Mouse (Mus musculus) kidney, embryonic 15.5 days (tissue): ENCODE measurements around the gene Fuz. TPM values are rescaled to one million over a fixed set of nuclear protein-coding genes. Genes with fewer than 3 reads are reported as not detected.
A peak's percentile ranks its signal among the peaks of the same experiment; 100 is the strongest.

Source experiments
- ATAC-seq: fragments of 200-750 bp; cut with Nextera tagmentation; replicated peaks from 2 replicates; pipeline ENCODE4 v1.8.0; 2017; ENCODE audit warnings: moderate TSS enrichment; ENCODE audit not compliant: low FRiP score
- H3K27ac ChIP-seq: fragments of 300-500 bp; sonication (generic); 2 replicates; pipeline ENCODE4 v1.5.1; 2015; ENCODE audit warnings: mild to moderate bottlenecking, inconsistent platforms
- H3K27me3 ChIP-seq: fragments of 300-500 bp; sonication (generic); 2 replicates; pipeline ENCODE4 v1.6.1; 2015; ENCODE audit warnings: inconsistent platforms
- H3K36me3 ChIP-seq: fragments of 300-500 bp; sonication (generic); 2 replicates; pipeline ENCODE4 v1.6.1; 2015; ENCODE audit warnings: inconsistent platforms
- H3K4me1 ChIP-seq: fragments of 300-500 bp; sonication (generic); 2 replicates; pipeline ENCODE4 v1.6.1; 2015; ENCODE audit warnings: inconsistent platforms
- H3K4me2 ChIP-seq: fragments of 300-500 bp; sonication (generic); 2 replicates; pipeline ENCODE4 v1.6.1; 2015; ENCODE audit warnings: moderate library complexity, mild to moderate bottlenecking, inconsistent platforms
- H3K4me3 ChIP-seq: fragments of 300-500 bp; sonication (generic); replicated peaks from 2 replicates; pipeline ENCODE4 v1.5.1; 2015; ENCODE audit warnings: mild to moderate bottlenecking, inconsistent platforms
- H3K9ac ChIP-seq: fragments of 300-500 bp; sonication (generic); 2 replicates; pipeline ENCODE4 v1.6.1; 2015; ENCODE audit warnings: mild to moderate bottlenecking, inconsistent platforms
- H3K9me3 ChIP-seq: fragments of 300-500 bp; sonication (generic); replicated peaks from 2 replicates; pipeline ENCODE4 v1.6.1; 2016; ENCODE audit warnings: inconsistent platforms
- WGBS: fragments of 180-500 bp; shearing (Covaris S2); methylation state at CpG from one replicate; pipeline ENCODE4 v1.1.7; 2015; ENCODE audit warnings: mixed read lengths; 5-methylcytosine and 5-hydroxymethylcytosine counted together
- polyA plus RNA-seq: library from polyadenylated mRNA; unstranded; fragments of >200 nt; fragmentation: Nextera tagmentation; extraction: Ambion mirVana; gene quantifications from 2 replicates; pipeline ENCODE4 v1.2.1, GENCODE M21; 2015

Gene Fuz
- polyA plus RNA-seq, result 22.3 and 24.0 TPM in 2 replicates

- Histone ChIP-seq H3K9me3 (no peaks in the 10 kb centered on the region), H3K27me3 (no peaks in the 10 kb centered on the region), H3K4me2 (peak within 1 kb of the TSS; percentile 77), H3K9ac (peak within 1 kb of the TSS; percentile 76), H3K27ac (peak within 1 kb of the TSS; percentile 92), H3K4me1 (peaks cover 61% of the 10 kb centered on the region), H3K4me3 (peak within 1 kb of the TSS; percentile 75), H3K36me3 (peaks cover 27% of the 10 kb centered on the region)
- WGBS, result 1% methylated on average over 34 of the region's 34 CpGs
- peak; percentile 30 for ATAC-seq
Observed at GRCm38 (mm10) chr7:44895593-44896434, at the start of gene Fuz. Gene Fuz (plus strand): TSS chr7:44896079.

GRCm38 (mm10) chr7:44846804-44847203, 49.1 kb upstream of the Fuz start:
- 91% methylated on average over 7 of the region's 7 CpGs for WGBS

GRCm38 (mm10) chr7:44847772-44848171, 48.1 kb upstream of the Fuz start:
- Histone ChIP-seq H3K9me3 (no peaks in the 10 kb centered on the region), H3K4me2 (peak overlapping the region; percentile 78), H3K27me3 (no peaks in the 10 kb centered on the region), H3K9ac (peak overlapping the region; percentile 77), H3K27ac (no peak overlapping the region), H3K4me1 (peaks cover 32% of the 10 kb centered on the region), H3K4me3 (peak overlapping the region; percentile 79), H3K36me3 (peaks cover 56% of the 10 kb centered on the region)
- WGBS, result 68% methylated on average over 5 of the region's 5 CpGs
- ATAC-seq, result no peak

More at GRCm38 (mm10) chr7:44846804-44847203, 49.1 kb upstream of the Fuz start:
- peaks cover 26% of the 10 kb centered on the region for H3K4me1 ChIP-seq
- no peak overlapping the region for H3K4me3 ChIP-seq
- no peaks in the 10 kb centered on the region for H3K27me3 ChIP-seq
- no peak overlapping the region for H3K4me2 ChIP-seq
- peaks cover 60% of the 10 kb centered on the region for H3K36me3 ChIP-seq
- ATAC-seq, result no peak
- no peak overlapping the region for H3K9ac ChIP-seq
- H3K9me3 ChIP-seq, result no peaks in the 10 kb centered on the region
- H3K27ac ChIP-seq, result no peak overlapping the region

GRCm38 (mm10) chr7:44848561-44849415, 47.1 kb upstream of the Fuz start, which contains the start of the genes Akt1s1 and Tbc1d17:
Gene Akt1s1 (plus strand): TSS chr7:44848991.
Gene Tbc1d17 (minus strand): TSS chr7:44849079.
- peak within 1 kb of the TSS; percentile 98 for H3K27ac ChIP-seq
- H3K36me3 ChIP-seq, result peaks cover 52% of the 10 kb centered on the region
- H3K4me3 ChIP-seq, result peak within 1 kb of the TSS; percentile 79
- H3K4me1 ChIP-seq, result peaks cover 42% of the 10 kb centered on the region
- peak within 1 kb of the TSS; percentile 77 for H3K9ac ChIP-seq
- WGBS, result under 1% methylated on average over 54 of the region's 54 CpGs
- H3K4me2 ChIP-seq, result peak within 1 kb of the TSS; percentile 78
- ATAC-seq, result peak; percentile 84
- no peaks in the 10 kb centered on the region for H3K9me3 ChIP-seq
- no peaks in the 10 kb centered on the region for H3K27me3 ChIP-seq

- peak; percentile 56 for ATAC-seq
- Histone ChIP-seq H3K36me3 (peaks cover 44% of the 10 kb centered on the region), H3K4me1 (peaks cover 50% of the 10 kb centered on the region), H3K9ac (peak overlapping the region; percentile 77), H3K27me3 (no peaks in the 10 kb centered on the region), H3K4me2 (peak overlapping the region; percentile 78), H3K4me3 (peak overlapping the region; percentile 79), H3K27ac (peak overlapping the region; percentile 98), H3K9me3 (no peaks in the 10 kb centered on the region)
- under 1% methylated on average over 41 of the region's 41 CpGs for WGBS
Observed at GRCm38 (mm10) chr7:44849416-44850111, 46.3 kb upstream of the Fuz start.

- H3K4me1 ChIP-seq, result peaks cover 56% of the 10 kb centered on the region
- peak overlapping the region; percentile 98 for H3K27ac ChIP-seq
- H3K36me3 ChIP-seq, result peaks cover 38% of the 10 kb centered on the region
- H3K9ac ChIP-seq, result peak overlapping the region; percentile 77
- H3K4me2 ChIP-seq, result peak overlapping the region; percentile 78
- peak; percentile 44 for ATAC-seq
- no peaks in the 10 kb centered on the region for H3K9me3 ChIP-seq
- no peaks in the 10 kb centered on the region for H3K27me3 ChIP-seq
- WGBS, result under 1% methylated on average over 33 of the region's 33 CpGs
- peak overlapping the region; percentile 79 for H3K4me3 ChIP-seq
Observed at GRCm38 (mm10) chr7:44850146-44850545, 45.7 kb upstream of the Fuz start.

GRCm38 (mm10) chr7:44850789-44851624, 44.9 kb upstream of the Fuz start:
- Histone ChIP-seq H3K36me3 (peaks cover 29% of the 10 kb centered on the region), H3K4me3 (peak overlapping the region; percentile 79), H3K4me1 (peaks cover 65% of the 10 kb centered on the region), H3K9me3 (no peaks in the 10 kb centered on the region), H3K27me3 (no peaks in the 10 kb centered on the region), H3K27ac (peak overlapping the region; percentile 98), H3K4me2 (peak overlapping the region; percentile 78), H3K9ac (peak overlapping the region; percentile 77)
- WGBS, result 75% methylated on average over 8 of the region's 8 CpGs
- no peak for ATAC-seq

- Histone ChIP-seq H3K36me3 (peaks cover 22% of the 10 kb centered on the region), H3K9me3 (no peaks in the 10 kb centered on the region), H3K27me3 (no peaks in the 10 kb centered on the region), H3K27ac (no peak overlapping the region; the same call in 1 of the 2 replicates), H3K4me2 (0 out of 2 replicates have a peak overlapping the region, but pooled peaks have one; percentile 78), H3K4me1 (peaks cover 71% of the 10 kb centered on the region), H3K4me3 (0 out of 2 replicates have a peak overlapping the region, but pooled peaks have one; percentile 79), H3K9ac (peak overlapping the region; percentile 77)
- ATAC-seq, result no peak
- 91% methylated on average over 12 of the region's 12 CpGs for WGBS
Observed at GRCm38 (mm10) chr7:44851625-44852234, 44.1 kb upstream of the Fuz start.

GRCm38 (mm10) chr7:44852259-44853027, 43.4 kb upstream of the Fuz start:
- H3K4me1 ChIP-seq, result peaks cover 68% of the 10 kb centered on the region
- WGBS, result 86% methylated on average over 36 of the region's 36 CpGs

GRCm38 (mm10) chr7:44853065-44853464, 42.8 kb upstream of the Fuz start:
- WGBS, result 93% methylated on average over 2 of the region's 2 CpGs
- H3K9ac ChIP-seq, result peak overlapping the region; percentile 63; the same call in 1 of the 2 replicates
- H3K4me1 ChIP-seq, result peaks cover 68% of the 10 kb centered on the region
- no peak for ATAC-seq
- peak overlapping the region; percentile 58 for H3K4me3 ChIP-seq
- H3K9me3 ChIP-seq, result no peaks in the 10 kb centered on the region
- no peaks in the 10 kb centered on the region for H3K27me3 ChIP-seq
- H3K4me2 ChIP-seq, result no peak overlapping the region
- peaks cover 19% of the 10 kb centered on the region for H3K36me3 ChIP-seq
- no peak overlapping the region for H3K27ac ChIP-seq

More at GRCm38 (mm10) chr7:44852259-44853027, 43.4 kb upstream of the Fuz start:
- 0 out of 2 replicates have a peak overlapping the region, but pooled peaks have one; percentile 13 for H3K4me2 ChIP-seq
- peaks cover 19% of the 10 kb centered on the region for H3K36me3 ChIP-seq
- H3K9ac ChIP-seq, result no peak overlapping the region
- H3K27me3 ChIP-seq, result no peaks in the 10 kb centered on the region
- no peaks in the 10 kb centered on the region for H3K9me3 ChIP-seq
- ATAC-seq, result no peak
- H3K4me3 ChIP-seq, result no peak overlapping the region
- no peak overlapping the region for H3K27ac ChIP-seq
